Mouse (Mus musculus) kidney, adult 2 months (tissue): Measurements from ENCODE around the gene Mapk8.

Source experiments
- CTCF ChIP-seq: fragments of 200-500 bp; conservative IDR thresholded peaks from 2 replicates; pipeline ENCODE4 v1.5.1; 2011; ENCODE audit warnings: low read depth, mild to moderate bottlenecking, control low read depth, low read length, moderate library complexity, mixed read lengths; ENCODE audit not compliant: insufficient read depth, insufficient read length
- POLR2A ChIP-seq: fragments of 200-500 bp; IDR thresholded peaks from one replicate; pipeline ENCODE4 v1.6.1; 2011; ENCODE audit warnings: low read depth, low read length, control low read depth

GRCm38 (mm10) chr14:33371248-33371647 is 75.7 kb downstream of the Mapk8 start:
- TF ChIP-seq CTCF (peak; percentile 88), POLR2A (no peak)
